Mouse (Mus musculus) midbrain, embryonic 13.5 days (tissue): ENCODE data around the gene Cachd1. TPM values are rescaled to one million over a fixed set of nuclear protein-coding genes. Genes with fewer than 3 reads are reported as not detected.

ENCODE experiments used
- ATAC-seq: fragments of 200-750 bp; cut with Nextera tagmentation; 2 replicates; pipeline ENCODE4 v1.8.0; 2017; ENCODE audit warnings: mild to moderate bottlenecking, moderate TSS enrichment, moderate library complexity
- H3K27ac ChIP-seq: fragments of 300-500 bp; sonication (generic); 2 replicates; pipeline ENCODE4 v1.5.1; 2015; ENCODE audit warnings: inconsistent platforms, mild to moderate bottlenecking, moderate library complexity
- H3K27me3 ChIP-seq: fragments of 300-500 bp; sonication (generic); 2 replicates; pipeline ENCODE4 v1.6.1; 2015; ENCODE audit warnings: mild to moderate bottlenecking, inconsistent platforms
- H3K36me3 ChIP-seq: fragments of 300-500 bp; sonication (generic); 2 replicates; pipeline ENCODE4 v1.6.1; 2015; ENCODE audit warnings: mild to moderate bottlenecking, inconsistent platforms
- H3K4me1 ChIP-seq: fragments of 300-500 bp; sonication (generic); replicated peaks from 2 replicates; pipeline ENCODE4 v1.6.1; 2015; ENCODE audit warnings: inconsistent platforms
- H3K4me2 ChIP-seq: fragments of 300-500 bp; sonication (generic); replicated peaks from 2 replicates; pipeline ENCODE4 v1.6.1; 2015; ENCODE audit warnings: moderate library complexity, mild to moderate bottlenecking, inconsistent platforms
- H3K4me3 ChIP-seq: fragments of 300-500 bp; sonication (generic); replicated peaks from 2 replicates; pipeline ENCODE4 v1.5.1; 2015; ENCODE audit warnings: mild to moderate bottlenecking, inconsistent platforms
- H3K9ac ChIP-seq: fragments of 300-500 bp; sonication (generic); replicated peaks from 2 replicates; pipeline ENCODE4 v1.6.1; 2015; ENCODE audit warnings: mild to moderate bottlenecking, inconsistent platforms
- H3K9me3 ChIP-seq: fragments of 300-500 bp; sonication (generic); 2 replicates; pipeline ENCODE4 v1.6.1; 2016; ENCODE audit warnings: mild to moderate bottlenecking, inconsistent platforms
- WGBS: fragments of 180-500 bp; shearing (Covaris S2); methylation state at CpG from one replicate; pipeline ENCODE4 v1.1.7; 2015; 5-methylcytosine and 5-hydroxymethylcytosine counted together
- polyA plus RNA-seq: library from polyadenylated mRNA; unstranded; fragments of >200 nt; fragmentation: Nextera tagmentation; extraction: Ambion mirVana; gene quantifications from 2 replicates; pipeline ENCODE4 v1.2.1, GENCODE M21; 2015

Gene Cachd1
- polyA plus RNA-seq, 1 experiment from 2014 or later: 38.9 TPM

DNA sequence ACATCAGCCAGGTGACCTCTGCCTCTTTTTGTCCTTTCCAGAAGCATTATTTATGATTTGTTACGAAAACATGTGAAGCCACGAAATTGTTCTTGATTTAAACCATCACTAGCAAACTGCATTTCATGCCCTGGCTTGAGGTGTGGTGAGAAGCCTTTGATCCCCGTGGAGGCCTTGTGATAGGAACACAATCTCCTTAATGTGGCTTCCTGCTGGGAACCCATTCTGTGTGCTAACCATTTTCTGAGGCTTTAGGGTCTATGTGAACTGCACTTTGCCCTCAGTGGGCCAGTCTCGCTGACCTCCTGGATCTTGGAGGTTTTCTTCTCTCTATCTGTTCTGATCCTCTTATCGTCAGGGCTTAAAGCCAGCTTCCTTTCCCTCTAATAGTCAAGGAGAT lies 66.2 kb downstream of the Cachd1 start:
- peaks cover 50% of the 10 kb centered on the region for H3K4me1 ChIP-seq
- H3K4me3 ChIP-seq: no peak overlapping the region
- H3K9ac ChIP-seq: no peak overlapping the region
- peak overlapping the region; percentile 20 for H3K27ac ChIP-seq
- WGBS: 14% methylated on average over 5 of the region's 5 CpGs
- 0 out of 2 replicates have a peak, but pooled peaks have one; percentile 27 for ATAC-seq
- no peaks in the 10 kb centered on the region for H3K9me3 ChIP-seq
- H3K4me2 ChIP-seq: 0 out of 2 replicates have a peak overlapping the region, but pooled peaks have one; percentile 2
- no peaks in the 10 kb centered on the region for H3K27me3 ChIP-seq
- H3K36me3 ChIP-seq: no peaks in the 10 kb centered on the region

DNA sequence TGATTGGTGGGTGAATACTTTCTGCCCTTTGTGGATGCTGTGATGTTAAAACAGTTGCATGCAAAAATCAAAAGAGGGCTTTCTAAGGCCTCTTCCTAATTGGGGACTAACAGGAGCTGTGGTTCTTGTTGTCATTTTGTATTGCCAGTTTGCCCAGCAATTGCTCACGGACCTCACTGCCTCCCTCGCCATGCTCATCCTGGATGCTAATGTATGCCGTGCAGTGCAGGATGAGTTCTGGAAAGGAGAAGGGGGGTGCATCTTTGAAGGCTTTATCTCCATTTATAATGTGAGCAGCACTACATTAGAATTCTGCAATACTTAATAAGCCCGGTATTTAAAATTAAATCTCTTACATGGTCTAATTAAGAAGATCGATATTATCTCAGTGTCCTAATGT lies 66.6 kb downstream of the Cachd1 start:
- WGBS: 14% methylated on average over 5 of the region's 5 CpGs
- peaks cover 45% of the 10 kb centered on the region for H3K4me1 ChIP-seq
- H3K9me3 ChIP-seq: no peaks in the 10 kb centered on the region
- ATAC-seq: peak; percentile 75; the same call in 1 of the 2 replicates
- peak overlapping the region; percentile 20 for H3K27ac ChIP-seq
- 0 out of 2 replicates have a peak overlapping the region, but pooled peaks have one; percentile 2 for H3K4me2 ChIP-seq
- no peak overlapping the region for H3K9ac ChIP-seq
- H3K4me3 ChIP-seq: no peak overlapping the region
- no peaks in the 10 kb centered on the region for H3K27me3 ChIP-seq
- no peaks in the 10 kb centered on the region for H3K36me3 ChIP-seq

DNA sequence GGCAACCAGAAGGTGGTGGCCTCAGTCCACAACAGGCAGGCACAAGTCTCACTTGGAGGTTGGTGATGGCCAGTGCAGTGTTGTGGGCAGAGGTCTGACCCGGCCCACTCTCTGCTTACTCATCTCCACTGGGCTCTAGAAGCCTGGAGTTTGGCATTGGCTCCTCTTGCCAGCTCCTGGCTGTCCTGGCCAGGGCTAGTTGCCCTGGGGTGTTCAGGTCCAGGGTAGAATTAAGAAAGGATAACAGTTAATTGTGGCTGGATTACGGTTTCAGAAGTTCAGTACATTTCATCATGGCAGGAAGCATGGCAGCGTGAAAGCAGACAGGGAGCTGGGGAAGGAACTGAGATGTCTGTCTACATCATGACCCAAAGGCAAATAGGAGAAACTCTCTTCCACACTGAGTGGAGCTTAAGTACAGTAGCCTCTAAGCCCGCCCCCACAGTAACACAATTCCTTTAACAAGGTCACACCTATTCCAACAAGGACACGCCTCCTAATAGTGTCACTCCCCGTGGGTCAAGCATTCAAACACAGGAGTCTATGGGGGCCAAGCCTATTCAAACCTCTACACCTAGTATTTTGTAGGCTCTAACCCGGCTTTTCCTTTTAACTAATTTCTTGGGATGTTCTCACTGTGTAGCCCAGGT lies 74.5 kb downstream of the Cachd1 start:
- Histone ChIP-seq H3K9ac (no peak overlapping the region), H3K4me2 (no peak overlapping the region), H3K9me3 (no peaks in the 10 kb centered on the region), H3K4me3 (no peak overlapping the region), H3K36me3 (no peaks in the 10 kb centered on the region), H3K27me3 (no peaks in the 10 kb centered on the region), H3K4me1 (peaks cover 48% of the 10 kb centered on the region), H3K27ac (no peak overlapping the region)
- WGBS: 85% methylated on average over 7 of the region's 7 CpGs
- peak; percentile 25; the same call in 1 of the 2 replicates for ATAC-seq

DNA sequence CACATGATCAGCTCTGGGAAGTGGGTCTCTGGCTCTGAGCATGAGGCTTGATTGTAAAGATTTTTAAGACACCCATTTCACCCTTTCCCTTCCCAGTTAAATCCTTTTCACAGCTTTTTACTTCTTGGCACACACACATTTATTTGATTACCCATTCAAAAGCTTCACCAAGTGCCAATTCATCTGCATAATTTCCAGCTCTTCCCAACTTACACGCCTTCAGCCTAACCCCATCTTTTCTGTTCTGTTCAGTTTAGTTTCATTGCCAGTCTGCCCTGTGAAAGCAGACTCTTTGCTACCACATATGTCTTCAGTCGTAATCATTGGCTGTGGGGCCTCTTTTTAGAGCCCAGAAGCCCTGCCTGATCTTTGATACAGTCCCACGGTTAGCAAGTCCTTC lies 76.0 kb downstream of the Cachd1 start:
- no peaks in the 10 kb centered on the region for H3K27me3 ChIP-seq
- ATAC-seq: no peak
- no peak overlapping the region for H3K4me2 ChIP-seq
- no peaks in the 10 kb centered on the region for H3K36me3 ChIP-seq
- no peak overlapping the region for H3K4me3 ChIP-seq
- H3K9ac ChIP-seq: no peak overlapping the region
- no peak overlapping the region for H3K27ac ChIP-seq
- 48% methylated on average over 3 of the region's 3 CpGs for WGBS
- H3K9me3 ChIP-seq: no peaks in the 10 kb centered on the region
- peaks cover 63% of the 10 kb centered on the region for H3K4me1 ChIP-seq

DNA sequence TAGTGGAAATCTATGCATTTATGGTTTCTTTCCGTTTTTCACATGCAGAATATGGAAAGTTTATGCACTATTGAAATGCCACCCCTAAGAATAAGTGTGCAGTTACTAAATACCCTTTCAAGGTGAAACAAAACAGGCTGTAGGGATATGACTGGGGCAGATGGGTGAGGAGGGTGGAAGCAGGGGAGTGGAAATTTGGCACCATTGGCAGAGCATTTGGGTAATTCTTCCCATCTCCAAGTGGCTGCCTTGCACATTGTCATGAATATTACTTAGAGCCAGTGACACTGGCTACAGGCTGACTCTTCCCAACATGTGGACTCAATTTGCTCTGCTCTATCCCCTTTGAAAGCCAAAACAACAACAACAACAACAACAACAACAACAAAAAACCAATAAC lies 77.0 kb downstream of the Cachd1 start:
- no peak for ATAC-seq
- Histone ChIP-seq H3K36me3 (no peaks in the 10 kb centered on the region), H3K4me2 (no peak overlapping the region), H3K9ac (no peak overlapping the region), H3K27me3 (no peaks in the 10 kb centered on the region), H3K4me1 (peaks cover 73% of the 10 kb centered on the region), H3K9me3 (no peaks in the 10 kb centered on the region), H3K27ac (no peak overlapping the region), H3K4me3 (no peak overlapping the region)
- 70% methylated on average over 1 of the region's 1 CpGs for WGBS

DNA sequence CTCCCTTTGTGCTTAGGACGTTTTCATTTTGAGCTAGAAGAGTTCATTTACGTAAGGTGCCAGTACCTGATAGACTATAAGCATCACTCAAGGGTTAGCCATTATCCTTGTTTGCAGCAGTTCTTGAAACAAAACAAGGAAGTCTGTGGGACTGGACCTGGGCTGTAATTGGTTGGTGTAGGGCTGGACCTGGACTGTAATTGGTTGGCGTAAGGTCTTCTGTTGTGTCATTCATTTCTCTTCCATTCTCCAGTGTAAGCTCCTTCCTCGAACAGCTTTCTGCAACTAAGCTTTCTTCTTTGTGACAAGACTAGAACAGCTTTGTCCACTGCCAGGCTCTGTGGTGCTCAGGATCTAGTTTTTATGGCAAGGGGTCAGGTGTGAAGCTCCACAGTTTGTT lies 78.9 kb downstream of the Cachd1 start:
- Histone ChIP-seq H3K27me3 (no peaks in the 10 kb centered on the region), H3K4me3 (no peak overlapping the region), H3K36me3 (no peaks in the 10 kb centered on the region), H3K4me1 (peaks cover 74% of the 10 kb centered on the region), H3K9me3 (no peaks in the 10 kb centered on the region), H3K27ac (peak overlapping the region; percentile 35; the same call in 1 of the 2 replicates), H3K9ac (no peak overlapping the region), H3K4me2 (0 out of 2 replicates have a peak overlapping the region, but pooled peaks have one; percentile 4)
- ATAC-seq: peak; percentile 76
- WGBS: 74% methylated on average over 4 of the region's 4 CpGs

DNA sequence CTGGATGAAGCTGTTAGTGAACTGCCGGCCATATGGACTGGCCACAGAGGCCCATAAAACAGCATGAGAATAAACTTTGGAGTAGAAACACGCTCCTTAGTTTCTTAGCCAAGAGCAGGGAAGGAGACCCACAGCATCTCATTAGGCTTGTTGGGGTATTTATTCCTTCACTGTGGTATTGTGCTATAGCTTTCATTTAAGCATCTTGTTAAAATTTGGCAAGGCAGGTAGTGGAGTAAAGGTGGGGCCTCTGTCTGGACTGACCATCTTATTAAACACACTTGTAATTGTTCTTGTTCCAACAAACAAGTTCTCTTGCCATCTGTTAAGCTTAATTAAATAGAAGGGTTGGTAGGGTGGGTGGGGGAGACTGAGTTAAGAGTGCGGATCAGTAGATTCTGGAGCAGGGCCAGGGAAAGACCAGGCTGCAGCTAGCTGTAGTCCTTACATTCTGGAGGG lies 81.0 kb downstream of the Cachd1 start:
- H3K27ac ChIP-seq: peak overlapping the region; percentile 27; the same call in 1 of the 2 replicates
- H3K4me1 ChIP-seq: peaks cover 59% of the 10 kb centered on the region
- 55% methylated on average over 3 of the region's 3 CpGs for WGBS
- H3K27me3 ChIP-seq: no peaks in the 10 kb centered on the region
- no peaks in the 10 kb centered on the region for H3K9me3 ChIP-seq
- no peak overlapping the region for H3K4me2 ChIP-seq
- no peaks in the 10 kb centered on the region for H3K36me3 ChIP-seq
- no peak overlapping the region for H3K4me3 ChIP-seq
- no peak overlapping the region for H3K9ac ChIP-seq
- no peak for ATAC-seq

DNA sequence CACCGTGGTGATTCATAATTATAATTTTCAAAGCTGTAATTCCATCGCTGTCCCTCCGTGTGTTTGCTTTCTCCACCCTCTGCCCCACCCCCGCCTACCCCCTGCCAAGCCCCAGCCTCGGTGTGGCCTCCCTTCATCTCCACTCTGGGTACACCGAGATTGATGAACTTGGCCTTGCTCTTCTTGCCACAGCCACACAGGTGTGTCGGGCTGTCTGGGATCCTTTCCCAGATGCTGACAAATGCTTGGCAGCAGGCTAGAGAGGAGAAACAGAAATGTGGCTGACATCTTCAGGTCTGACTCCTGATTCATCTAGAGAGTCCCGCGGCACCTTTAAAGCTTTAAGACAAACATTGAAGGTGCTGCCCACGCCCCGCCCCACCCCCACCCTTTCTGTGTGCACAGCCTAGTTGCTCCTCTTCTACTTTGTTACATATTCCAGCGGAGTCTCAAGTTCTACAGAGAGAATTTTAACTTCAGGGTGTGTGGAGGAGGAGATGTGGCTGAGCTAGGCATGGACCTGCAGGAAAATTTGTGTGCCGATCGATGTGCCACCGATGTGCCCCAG lies 87.5 kb downstream of the Cachd1 start:
- H3K9ac ChIP-seq: 0 out of 2 replicates have a peak overlapping the region, but pooled peaks have one; percentile 6
- no peaks in the 10 kb centered on the region for H3K27me3 ChIP-seq
- H3K4me3 ChIP-seq: no peak overlapping the region
- 0 out of 2 replicates have a peak, but pooled peaks cover 2% of the 10 kb centered on the region for H3K36me3 ChIP-seq
- no peak overlapping the region for H3K27ac ChIP-seq
- ATAC-seq: no peak
- 60% methylated on average over 15 of the region's 15 CpGs for WGBS
- H3K4me2 ChIP-seq: no peak overlapping the region
- H3K9me3 ChIP-seq: no peaks in the 10 kb centered on the region
- H3K4me1 ChIP-seq: peaks cover 49% of the 10 kb centered on the region

DNA sequence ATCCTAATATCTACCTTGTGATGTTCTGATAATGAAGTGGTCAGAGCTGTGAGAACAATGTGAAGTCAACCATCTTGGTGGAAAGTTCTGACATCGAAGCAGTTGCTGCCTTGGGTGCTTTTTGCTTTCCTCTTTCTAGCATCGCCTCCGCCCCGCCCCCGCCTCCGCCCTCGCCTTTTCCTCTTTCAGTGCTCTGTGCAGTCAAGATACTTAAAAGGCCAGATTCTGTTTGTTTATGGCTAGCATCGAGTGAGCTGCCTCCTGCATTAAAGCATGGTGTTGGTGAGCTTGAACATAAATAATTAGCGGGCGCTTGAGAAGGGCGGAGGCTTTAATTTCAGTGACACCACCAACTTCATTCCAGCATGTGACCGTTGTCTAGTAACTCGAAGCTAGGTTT lies 88.9 kb downstream of the Cachd1 start:
- no peaks in the 10 kb centered on the region for H3K9me3 ChIP-seq

DNA sequence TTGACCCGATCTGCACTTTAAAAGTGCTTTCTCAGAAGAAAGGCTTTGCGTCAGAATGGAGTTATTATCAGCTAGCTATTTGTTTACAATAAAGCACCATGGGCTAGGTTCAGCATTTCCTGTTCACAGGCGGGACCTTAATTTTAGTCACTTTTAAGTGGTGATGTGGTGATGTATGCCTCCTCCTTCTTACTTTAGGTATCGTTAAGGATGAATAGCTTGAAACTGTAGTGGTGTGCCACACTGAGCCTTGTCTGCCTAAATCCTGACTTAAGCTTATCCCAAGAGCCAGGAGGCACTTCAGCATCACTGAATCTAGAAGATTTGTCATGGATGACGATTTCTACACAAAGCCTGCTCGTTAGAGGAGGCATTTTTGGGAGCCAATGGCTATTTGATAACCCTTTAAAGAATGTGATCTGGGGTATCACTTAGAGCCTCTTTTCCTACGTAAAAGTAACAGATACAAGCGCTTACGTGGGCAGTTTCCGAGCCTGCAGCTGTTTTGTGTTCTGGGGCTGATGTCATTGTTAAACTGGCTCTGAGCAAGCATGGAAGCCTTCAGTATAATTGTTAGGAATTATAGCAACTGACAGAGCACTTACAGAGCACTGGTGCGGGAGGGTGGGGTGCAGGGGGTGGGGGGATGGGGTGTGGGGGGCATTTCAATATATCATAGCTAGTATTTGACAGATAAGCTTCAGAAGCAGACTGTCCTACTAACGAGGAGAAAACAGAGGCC lies 89.7 kb downstream of the Cachd1 start:
- Histone ChIP-seq H3K4me3 (no peak overlapping the region), H3K4me2 (peak overlapping the region; percentile 22), H3K9ac (no peak overlapping the region), H3K4me1 (peaks cover 56% of the 10 kb centered on the region), H3K9me3 (no peaks in the 10 kb centered on the region), H3K36me3 (0 out of 2 replicates have a peak, but pooled peaks cover 2% of the 10 kb centered on the region), H3K27me3 (no peaks in the 10 kb centered on the region), H3K27ac (peak overlapping the region; percentile 44; the same call in 1 of the 2 replicates)
- ATAC-seq: peak; percentile 51
- 8% methylated on average over 12 of the region's 12 CpGs for WGBS

More for the DNA sequence above, 88.9 kb downstream of the Cachd1 start:
- Histone ChIP-seq H3K27ac (peak overlapping the region; percentile 44; the same call in 1 of the 2 replicates), H3K4me1 (peaks cover 52% of the 10 kb centered on the region), H3K36me3 (0 out of 2 replicates have a peak, but pooled peaks cover 2% of the 10 kb centered on the region), H3K9ac (no peak overlapping the region), H3K4me3 (no peak overlapping the region), H3K27me3 (no peaks in the 10 kb centered on the region), H3K4me2 (peak overlapping the region; percentile 22)
- peak; percentile 22; the same call in 1 of the 2 replicates for ATAC-seq
- WGBS: 14% methylated on average over 13 of the region's 13 CpGs

DNA sequence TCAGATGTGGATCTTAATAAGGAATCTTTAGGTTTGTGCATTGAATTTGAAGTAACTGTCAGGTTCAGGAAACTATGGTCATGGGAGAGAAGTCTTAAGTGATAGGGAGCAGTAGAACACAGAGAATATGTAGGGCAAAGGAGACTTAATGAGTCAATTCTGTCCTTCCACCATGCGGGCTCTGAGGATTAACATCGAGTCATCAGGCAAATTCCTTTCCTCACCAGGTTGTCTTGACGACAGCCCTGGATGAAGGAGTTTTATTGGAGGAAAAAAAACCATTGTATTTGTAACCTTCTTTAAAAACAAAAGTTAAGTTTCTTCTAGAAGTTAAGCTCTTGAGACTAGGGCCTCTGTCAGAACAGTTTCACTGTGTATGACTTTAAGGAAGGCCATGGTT lies 100.9 kb downstream of the Cachd1 start:
- ATAC-seq: no peak
- WGBS: 18% methylated on average over 3 of the region's 3 CpGs
- Histone ChIP-seq H3K4me3 (no peak overlapping the region), H3K4me1 (no peaks in the 10 kb centered on the region), H3K4me2 (no peak overlapping the region), H3K27me3 (no peaks in the 10 kb centered on the region), H3K9me3 (no peaks in the 10 kb centered on the region), H3K27ac (no peak overlapping the region), H3K9ac (no peak overlapping the region), H3K36me3 (no peaks in the 10 kb centered on the region)

DNA sequence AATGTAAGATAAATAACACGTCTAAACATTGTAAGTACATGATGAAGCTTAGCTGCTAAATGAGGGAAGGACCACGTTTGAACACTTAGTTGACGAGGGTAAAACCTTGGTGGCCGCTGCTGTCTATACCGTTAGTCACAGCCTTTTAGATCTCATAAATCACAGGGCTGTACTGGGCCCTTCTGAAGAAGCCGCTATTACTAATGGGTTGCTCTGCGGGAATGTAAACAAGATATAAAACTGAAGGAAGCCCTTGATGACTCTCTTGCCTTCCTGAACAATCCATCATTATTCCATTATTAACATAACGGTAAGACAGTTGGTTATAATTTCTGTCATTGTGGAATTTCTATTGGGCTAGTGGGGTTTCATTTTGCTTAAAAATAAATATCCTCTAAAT lies 102.9 kb downstream of the Cachd1 start:
- Histone ChIP-seq H3K4me2 (no peak overlapping the region), H3K27ac (no peak overlapping the region), H3K9ac (no peak overlapping the region), H3K27me3 (no peaks in the 10 kb centered on the region), H3K4me1 (peaks cover under 1% of the 10 kb centered on the region; the same call in 1 of the 2 replicates), H3K36me3 (no peaks in the 10 kb centered on the region), H3K4me3 (no peak overlapping the region), H3K9me3 (no peaks in the 10 kb centered on the region)
- 83% methylated on average over 8 of the region's 8 CpGs for WGBS
- ATAC-seq: no peak
